Mouse (Mus musculus): ENCODE measurements around the gene Smyd2.

GRCm38 (mm10) chr1:189968027-189968426 is 45.9 kb upstream of the Smyd2 start:
- TF ChIP-seq POLR2A (IDR thresholded peaks at IDR 0.05; ENCODE audit: insufficient read depth, low read depth, low read length) (no peak), CTCF (IDR thresholded peaks at IDR 0.05; ENCODE audit: insufficient read depth, low read depth, low read length) (no peak)
